Mouse (Mus musculus) liver, adult 2 months (tissue): ENCODE results near the gene I0C0044D17Rik. TPM values are rescaled to one million over a fixed set of nuclear protein-coding genes. Genes with fewer than 3 reads are reported as not detected.
"Not testable (repeated sequence)": the region's sequence is repeated elsewhere in the genome, so short reads cannot be mapped to it uniquely, and the experiment has no call there.

Experiments
- DNase-seq: peaks from one replicate; pipeline ENCODE4 v3.0.0-alpha.2; 2011; ENCODE audit warnings: low read depth, low spot score; ENCODE audit errors: extremely low read depth
- H3K27ac ChIP-seq: fragments of 200-500 bp; replicated peaks from 2 replicates; pipeline ENCODE4 v1.5.1; 2012; ENCODE audit warnings: low read depth, mild to moderate bottlenecking, control low read depth, inconsistent platforms, low read length; ENCODE audit not compliant: insufficient read depth
- H3K27me3 ChIP-seq: fragments of 200-500 bp; 2 replicates; pipeline ENCODE4 v1.6.1; 2012; ENCODE audit warnings: mild to moderate bottlenecking, moderate library complexity, low read length, inconsistent platforms; ENCODE audit not compliant: control insufficient read depth, insufficient read depth
- H3K36me3 ChIP-seq: fragments of 200-500 bp; 2 replicates; pipeline ENCODE4 v1.6.1; 2012; ENCODE audit warnings: low read length, inconsistent platforms; ENCODE audit not compliant: control insufficient read depth, insufficient read depth
- H3K4me1 ChIP-seq: fragments of 200-500 bp; 2 replicates; pipeline ENCODE4 v1.6.1; 2011; ENCODE audit warnings: low read length; ENCODE audit not compliant: control insufficient read depth, insufficient read depth
- H3K4me3 ChIP-seq: fragments of 200-500 bp; 2 replicates; pipeline ENCODE4 v1.5.1; 2011; ENCODE audit warnings: low read depth, mild to moderate bottlenecking, control low read depth, low read length, moderate library complexity; ENCODE audit not compliant: insufficient read depth
- H3K79me2 ChIP-seq: fragments of 200-500 bp; 2 replicates; pipeline ENCODE4 v1.6.1; 2012; ENCODE audit warnings: inconsistent platforms, mild to moderate bottlenecking, low read length, moderate library complexity; ENCODE audit not compliant: control insufficient read depth, insufficient read depth
- H3K9ac ChIP-seq: fragments of 200-500 bp; 2 replicates; pipeline ENCODE4 v1.6.1; 2012; ENCODE audit warnings: low read depth, mild to moderate bottlenecking, control low read depth, inconsistent platforms, low read length
- CTCF ChIP-seq: fragments of 200-500 bp; IDR thresholded peaks from 2 replicates; pipeline ENCODE4 v1.5.1; 2011; ENCODE audit warnings: low read depth, low read length, control low read depth
- POLR2A ChIP-seq: fragments of 200-500 bp; IDR thresholded peaks from 2 replicates; pipeline ENCODE4 v1.6.1; 2011; ENCODE audit warnings: low read length, control low read depth; ENCODE audit not compliant: insufficient read depth; ENCODE audit errors: extremely low read depth
- WGBS: fragments of 180-500 bp; shearing (Covaris S2); methylation state at CpG from one replicate; pipeline ENCODE4 v1.1.7; 2018; 5-methylcytosine and 5-hydroxymethylcytosine counted together
- polyA plus RNA-seq: library from polyadenylated mRNA; depleted of rRNA; stranded (reverse); fragments of >200 nt; gene quantifications from 2 replicates; pipeline ENCODE4 v1.2.3, GENCODE M21; 2012
- total RNA-seq: library from RNA; depleted of rRNA; stranded (reverse); fragments of >200 nt; gene quantifications from 2 replicates; pipeline ENCODE4 v1.2.3, GENCODE M21; 2014

I0C0044D17Rik gene
- total and polyA plus RNA-seq, 2 experiments: not detected

GRCm38 (mm10) chr4:98845201-98845600 is 21.6 kb upstream of the I0C0044D17Rik start:
- Histone ChIP-seq H3K79me2 (no peaks in the 10 kb centered on the region), H3K4me3 (no peak overlapping the region), H3K36me3 (no peaks in the 10 kb centered on the region), H3K27ac (no peak overlapping the region), H3K9ac (no peak overlapping the region), H3K27me3 (no peaks in the 10 kb centered on the region), H3K4me1 (no peaks in the 10 kb centered on the region)
- no peak for DNase-seq
- 85% methylated on average over 4 of the region's 4 CpGs for WGBS
- TF ChIP-seq POLR2A (no peak), CTCF (no peak)

- Histone ChIP-seq H3K27me3 (no peaks in the 10 kb centered on the region), H3K4me3 (no peak overlapping the region), H3K79me2 (no peaks in the 10 kb centered on the region), H3K27ac (no peak overlapping the region), H3K4me1 (no peaks in the 10 kb centered on the region), H3K36me3 (no peaks in the 10 kb centered on the region), H3K9ac (no peak overlapping the region)
- DNase-seq: no peak
- 87% methylated on average over 7 of the region's 7 CpGs for WGBS
- no peak for TF ChIP-seq POLR2A
- no peak for TF ChIP-seq CTCF
Measured at GRCm38 (mm10) chr4:98843906-98844597, 20.4 kb upstream of the I0C0044D17Rik start.

GRCm38 (mm10) chr4:98841251-98841650 is 17.6 kb upstream of the I0C0044D17Rik start:
- H3K9ac ChIP-seq, H3K27ac ChIP-seq, H3K79me2 ChIP-seq, DNase-seq, H3K27me3 ChIP-seq, H3K36me3 ChIP-seq, H3K4me1 ChIP-seq, H3K4me3 ChIP-seq: not testable (repeated sequence)
- WGBS: 91% methylated on average over 6 of the region's 6 CpGs

- H3K27ac ChIP-seq: no peak overlapping the region
- H3K4me1 ChIP-seq: no peaks in the 10 kb centered on the region
- no peaks in the 10 kb centered on the region for H3K36me3 ChIP-seq
- TF ChIP-seq CTCF: no peak
- TF ChIP-seq POLR2A: no peak
- WGBS: 71% methylated on average over 6 of the region's 6 CpGs
- no peak overlapping the region for H3K9ac ChIP-seq
- H3K27me3 ChIP-seq: no peaks in the 10 kb centered on the region
- DNase-seq: no peak
- no peaks in the 10 kb centered on the region for H3K79me2 ChIP-seq
- no peak overlapping the region for H3K4me3 ChIP-seq
Measured at GRCm38 (mm10) chr4:98840526-98840925, 16.9 kb upstream of the I0C0044D17Rik start.

- Histone ChIP-seq H3K4me1 (no peaks in the 10 kb centered on the region), H3K9ac (no peak overlapping the region), H3K79me2 (no peaks in the 10 kb centered on the region), H3K4me3 (no peak overlapping the region), H3K27me3 (no peaks in the 10 kb centered on the region), H3K36me3 (no peaks in the 10 kb centered on the region), H3K27ac (no peak overlapping the region)
- DNase-seq: no peak
- TF ChIP-seq CTCF: no peak
- TF ChIP-seq POLR2A: no peak
- WGBS: 90% methylated on average over 4 of the region's 4 CpGs
Measured at GRCm38 (mm10) chr4:98838913-98839312, 15.3 kb upstream of the I0C0044D17Rik start.

GRCm38 (mm10) chr4:98837715-98838505 is 14.3 kb upstream of the I0C0044D17Rik start:
- no peak for DNase-seq
- H3K9ac ChIP-seq: no peak overlapping the region
- no peak overlapping the region for H3K4me3 ChIP-seq
- no peaks in the 10 kb centered on the region for H3K4me1 ChIP-seq
- H3K27ac ChIP-seq: no peak overlapping the region
- H3K36me3 ChIP-seq: no peaks in the 10 kb centered on the region
- WGBS: 89% methylated on average over 16 of the region's 16 CpGs
- no peaks in the 10 kb centered on the region for H3K27me3 ChIP-seq
- TF ChIP-seq POLR2A: no peak
- no peak for TF ChIP-seq CTCF
- H3K79me2 ChIP-seq: no peaks in the 10 kb centered on the region
